Mouse (Mus musculus): ENCODE data around the gene Zfp354c. TPM values are rescaled to one million over a fixed set of nuclear protein-coding genes. Genes with fewer than 3 reads are reported as not detected.

The Zfp354c gene
- total RNA-seq, 2 experiments from 2014 or later: 0.02 to 0.04 TPM

Other genes with a start within 250 kb of the Zfp354c start
- gene Adamts2, start 225.6 kb downstream of the Zfp354c start, total RNA-seq (2015): 0.21 and 0.27 TPM in 2 replicates
- 0.11 and 0.12 TPM in 2 replicates for gene Adamts2, start 225.6 kb downstream of the Zfp354c start, total RNA-seq (2017)
- not detected in 2 replicates for gene Zfp879, start 13.8 kb upstream of the Zfp354c start, total RNA-seq (2015)
- gene Zfp879, start 13.8 kb upstream of the Zfp354c start, total RNA-seq (2017): not detected in 2 replicates
- gene Grm6, start 23.0 kb upstream of the Zfp354c start, total RNA-seq (2015): 0.73 and 1.9 TPM in 2 replicates
- gene Grm6, start 23.0 kb upstream of the Zfp354c start, total RNA-seq (2017): 0.11 and 0.89 TPM in 2 replicates
- gene Zfp454, start 59.9 kb upstream of the Zfp354c start, total RNA-seq (2015): not detected in 2 replicates
- not detected in 2 replicates for gene Zfp454, start 59.9 kb upstream of the Zfp354c start, total RNA-seq (2017)
- 0.11 and 0.80 TPM in 2 replicates for gene Zfp2, start 88.4 kb upstream of the Zfp354c start, total RNA-seq (2015)
- not detected in 2 replicates for gene Zfp2, start 88.4 kb upstream of the Zfp354c start, total RNA-seq (2017)
- gene Zfp354b, start 103.9 kb upstream of the Zfp354c start, total RNA-seq (2015): not detected in 2 replicates
- gene Zfp354b, start 103.9 kb upstream of the Zfp354c start, total RNA-seq (2017): 0.16 TPM in 1 of 2 replicates, not detected in the other
- not detected in 2 replicates for gene 4933414I15Rik, start 116.0 kb upstream of the Zfp354c start, total RNA-seq (2015)
- not detected in 2 replicates for gene 4933414I15Rik, start 116.0 kb upstream of the Zfp354c start, total RNA-seq (2017)
- gene Prop1, start 126.0 kb upstream of the Zfp354c start, total RNA-seq (2015): not detected in 2 replicates
- not detected in 2 replicates for gene Prop1, start 126.0 kb upstream of the Zfp354c start, total RNA-seq (2017)
- gene Olfr1378, start 138.8 kb upstream of the Zfp354c start, total RNA-seq (2015): not detected in 2 replicates
- gene Olfr1378, start 138.8 kb upstream of the Zfp354c start, total RNA-seq (2017): not detected in 2 replicates
- not detected in 2 replicates for gene Olfr1377, start 154.2 kb upstream of the Zfp354c start, total RNA-seq (2015)
- not detected in 2 replicates for gene Olfr1377, start 154.2 kb upstream of the Zfp354c start, total RNA-seq (2017)
- gene Olfr51, start 175.9 kb upstream of the Zfp354c start, total RNA-seq (2015): not detected in 2 replicates
- gene Olfr51, start 175.9 kb upstream of the Zfp354c start, total RNA-seq (2017): not detected in 2 replicates
- gene Olfr54, start 186.5 kb upstream of the Zfp354c start, total RNA-seq (2015): not detected in 2 replicates
- 0.18 TPM in 1 of 2 replicates, not detected in the other for gene Olfr54, start 186.5 kb upstream of the Zfp354c start, total RNA-seq (2017)
- not detected in 2 replicates for gene Olfr1375, start 220.4 kb upstream of the Zfp354c start, total RNA-seq (2015)
- gene Olfr1375, start 220.4 kb upstream of the Zfp354c start, total RNA-seq (2017): not detected in 2 replicates
- not detected in 2 replicates for gene Zfp354a, start 231.5 kb upstream of the Zfp354c start, total RNA-seq (2015)
- gene Zfp354a, start 231.5 kb upstream of the Zfp354c start, total RNA-seq (2017): 0.22 TPM in 1 of 2 replicates, not detected in the other

All from megakaryocyte, adult 5-6 weeks (primary cell).